Comparison of ENCODE assay signal across 8 mouse cellular contexts in the genomic region with DNA sequence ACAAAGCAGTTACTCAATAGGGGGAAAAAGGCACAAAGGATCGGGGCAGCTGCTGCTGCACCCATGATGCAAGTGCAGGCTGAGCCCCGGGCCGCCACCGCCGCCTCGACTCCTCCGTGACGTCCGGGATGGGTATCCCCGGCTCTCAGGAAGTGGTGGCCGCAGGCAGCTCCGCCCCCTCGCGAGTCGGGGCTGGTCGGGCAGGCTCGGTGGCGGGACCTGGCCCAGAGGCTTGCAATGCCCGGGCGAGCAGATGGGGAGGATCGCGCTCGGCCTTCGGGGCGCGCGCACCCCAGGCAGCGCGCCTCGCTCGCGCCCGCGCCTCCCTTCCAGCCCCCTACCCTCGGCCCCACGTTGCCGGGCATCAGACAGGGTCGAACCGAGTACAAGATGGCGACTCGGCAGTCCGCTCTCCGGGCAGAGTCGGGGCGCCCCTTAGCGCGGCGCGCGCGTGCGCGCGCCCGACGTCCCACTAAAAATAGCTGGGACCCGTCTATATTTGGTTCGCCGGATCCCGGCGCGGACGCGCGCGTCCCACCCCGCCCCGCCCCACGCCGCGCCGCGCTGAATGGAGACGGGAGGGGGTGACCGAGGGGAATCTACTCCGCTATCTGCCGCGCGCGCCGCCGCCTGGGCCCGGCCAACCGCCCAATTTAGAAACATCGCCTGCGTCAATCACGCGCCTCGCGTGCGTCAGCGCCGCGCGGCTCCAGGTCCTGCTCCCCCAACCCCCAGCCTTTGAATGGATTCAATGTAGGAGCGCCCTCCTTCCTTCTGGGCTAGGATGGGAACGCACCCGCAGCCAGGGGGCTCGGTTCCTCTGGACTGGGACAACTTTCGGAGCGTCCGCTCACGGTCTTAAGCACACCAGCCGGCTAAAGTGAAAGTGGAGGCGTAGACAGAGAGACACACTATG. TPM values are rescaled to one million over a fixed set of nuclear protein-coding genes. Genes with fewer than 3 reads are reported as not detected.
DNase-seq lines count a peak whose midpoint lies in the region; ATAC-seq and TF ChIP-seq lines count a peak whose summit lies in the region.

No protein-coding gene starts in this region.

- H3K9ac ChIP-seq in embryonic facial prominence, embryonic 13.5 days, result peak overlapping the region; percentile 84
- peak overlapping the region; percentile 98 for H3K9ac ChIP-seq in heart, adult 2 months (ENCODE audit: low read depth, low read length)
- peak overlapping the region; percentile 73 for H3K9ac ChIP-seq in limb, embryonic 14.5 days (ENCODE audit: low read depth, low read length, severe bottlenecking)
- H3K9ac ChIP-seq in midbrain, postnatal 0 days (replicated peaks; ENCODE audit: low read length, poor library complexity, severe bottlenecking), result peak overlapping the region; percentile 78

- H3K27me3 ChIP-seq in embryonic facial prominence, embryonic 13.5 days, result peaks cover 20% of the 10 kb centered on the region
- H3K27me3 ChIP-seq in heart, adult 2 months (ENCODE audit: control insufficient read depth, insufficient read depth, low read length), result no peaks in the 10 kb centered on the region; the same call in 1 of the 2 replicates
- H3K27me3 ChIP-seq in limb, embryonic 14.5 days (ENCODE audit: control insufficient read depth, insufficient read depth, low read length), result peaks cover 23% of the 10 kb centered on the region
- peaks cover 11% of the 10 kb centered on the region for H3K27me3 ChIP-seq in midbrain, postnatal 0 days (ENCODE audit: insufficient read depth, low read length)

- peak overlapping the region; percentile 98 for H3K4me2 ChIP-seq in embryonic facial prominence, embryonic 13.5 days
- H3K4me2 ChIP-seq in limb, embryonic 14.5 days (replicated peaks; ENCODE audit: low read depth, low read length, severe bottlenecking), result peak overlapping the region; percentile 97
- H3K4me2 ChIP-seq in midbrain, postnatal 0 days (ENCODE audit: low read depth, low read length, poor library complexity, severe bottlenecking), result peak overlapping the region; percentile 99

- TF ChIP-seq EP300 in heart, adult 2 months (IDR thresholded peaks at IDR 0.05; ENCODE audit: insufficient read depth, low read depth, low read length), result peak; percentile 91

- peak; percentile 100 for DNase-seq in 3134 (ENCODE audit: extremely low read depth, insufficient read length, low spot score)
- peak; percentile 96 to 97 for DNase-seq in adrenal gland, postnatal 36 days
- DNase-seq in heart, adult 2 months, result peak; percentile 95 to 98
- peak; percentile 94 for DNase-seq in kidney, adult 9 months
- peak; percentile 95 for DNase-seq in limb, embryonic 14.5 days (ENCODE audit: low spot score)
- peak; percentile 97 for DNase-seq in midbrain, postnatal 0 days (ENCODE audit: low spot score)
- DNase-seq in spleen, postnatal 14 days (ENCODE audit: low spot score in 2 of 2), result peak; percentile 82 to 88

- TF ChIP-seq CTCF in heart, adult 2 months (IDR thresholded peaks at IDR 0.05), result peak; percentile 74
- peak; percentile 80 for TF ChIP-seq CTCF in midbrain, postnatal 0 days (IDR thresholded peaks at IDR 0.05)

- peak; percentile 84 for ATAC-seq in embryonic facial prominence, embryonic 13.5 days (ENCODE audit: insufficient number of reproducible peaks, insufficient read depth, low FRiP score, low TSS enrichment, low read depth)
- ATAC-seq in limb, embryonic 14.5 days (ENCODE audit: low FRiP score, low read depth), result peak; percentile 89
- ATAC-seq in midbrain, postnatal 0 days (ENCODE audit: low FRiP score), result peak; percentile 90

- H3K9me3 ChIP-seq in embryonic facial prominence, embryonic 13.5 days, result no peaks in the 10 kb centered on the region
- no peaks in the 10 kb centered on the region for H3K9me3 ChIP-seq in limb, embryonic 14.5 days (ENCODE audit: control insufficient read depth, low read length)
- no peaks in the 10 kb centered on the region for H3K9me3 ChIP-seq in midbrain, postnatal 0 days (ENCODE audit: low read length)

- peak overlapping the region; percentile 65 for H3K4me3 ChIP-seq in embryonic facial prominence, embryonic 13.5 days
- H3K4me3 ChIP-seq in heart, adult 2 months, result peak overlapping the region; percentile 72
- H3K4me3 ChIP-seq in limb, embryonic 14.5 days (replicated peaks; ENCODE audit: low read length), result peak overlapping the region; percentile 59
- peak overlapping the region; percentile 56 for H3K4me3 ChIP-seq in midbrain, postnatal 0 days (ENCODE audit: low read depth, low read length)

- no peaks in the 10 kb centered on the region for H3K36me3 ChIP-seq in embryonic facial prominence, embryonic 13.5 days
- H3K36me3 ChIP-seq in heart, adult 2 months (ENCODE audit: control insufficient read depth, insufficient read depth, low read length), result no peaks in the 10 kb centered on the region
- H3K36me3 ChIP-seq in limb, embryonic 14.5 days (ENCODE audit: control insufficient read depth, insufficient read depth, low read length), result no peaks in the 10 kb centered on the region
- no peaks in the 10 kb centered on the region for H3K36me3 ChIP-seq in midbrain, postnatal 0 days (ENCODE audit: insufficient read depth, low read length)

- peaks cover 45% of the 10 kb centered on the region for H3K4me1 ChIP-seq in embryonic facial prominence, embryonic 13.5 days
- H3K4me1 ChIP-seq in heart, adult 2 months (ENCODE audit: control insufficient read depth, insufficient read depth, low read length), result no peaks in the 10 kb centered on the region; the same call in 1 of the 2 replicates
- H3K4me1 ChIP-seq in limb, embryonic 14.5 days (ENCODE audit: control insufficient read depth, insufficient read depth, low read length), result peaks cover 30% of the 10 kb centered on the region
- peaks cover 16% of the 10 kb centered on the region; the same call in 1 of the 2 replicates for H3K4me1 ChIP-seq in midbrain, postnatal 0 days (ENCODE audit: insufficient read depth, low read length)

- peak overlapping the region; percentile 95 for H3K27ac ChIP-seq in embryonic facial prominence, embryonic 13.5 days
- peak overlapping the region; percentile 98 for H3K27ac ChIP-seq in heart, adult 2 months
- peak overlapping the region; percentile 97 for H3K27ac ChIP-seq in limb, embryonic 14.5 days (replicated peaks; ENCODE audit: low read depth, low read length)
- H3K27ac ChIP-seq in midbrain, postnatal 0 days (ENCODE audit: low read depth, low read length), result peak overlapping the region; percentile 90

- H3K79me2 ChIP-seq in heart, adult 2 months (replicated peaks; ENCODE audit: control insufficient read depth, insufficient read depth, low read length), result no peaks in the 10 kb centered on the region; the same call in 1 of the 2 replicates

- under 1% methylated on average over 103 of the region's 105 CpGs for WGBS in embryonic facial prominence, embryonic 13.5 days
- under 1% methylated on average over 104 of the region's 105 CpGs for WGBS in heart, adult 2 months
- under 1% methylated on average over 54 of the region's 105 CpGs for WGBS in limb, embryonic 14.5 days
- WGBS in midbrain, postnatal 0 days, result under 1% methylated on average over 103 of the region's 105 CpGs

- intact Hi-C loops in heart, adult 2 months (cut with DNase I), result loop anchor here (1.0 to 5.0 kb wide), 3 partner anchors 95 to 466 kb away; no protein-coding TSS in a partner anchor

- peak; percentile 77 for TF ChIP-seq POLR2A in heart, adult 2 months (IDR thresholded peaks at IDR 0.05; ENCODE audit: insufficient read depth, low read depth, low read length)
- peak; percentile 74; the same call in 1 of the 2 replicates for TF ChIP-seq POLR2A in limb, embryonic 14.5 days (IDR thresholded peaks at IDR 0.05; ENCODE audit: borderline replicate concordance, extremely low read depth, insufficient read depth, insufficient read length)

RNA-seq across cellular contexts. Expression of a gene that starts 1.9 kb away (rescaled TPM):
- 10 to 100 TPM; 66.7 to 87.7 TPM for total RNA-seq in adrenal gland, postnatal 36 days (2021)
- 1.0 TPM in 2 replicates for polyA plus RNA-seq in embryonic facial prominence, embryonic 13.5 days (2015; fragmentation: Nextera tagmentation; extraction: Ambion mirVana)
- total RNA-seq in heart, adult 2 months (2021), result 1 to 10 TPM; 5.3 to 6.7 TPM
- 0.73 and 1.7 TPM in 2 replicates for polyA plus RNA-seq in heart, adult 2 months (2012; rRNA removed)
- 0.79 and 1.3 TPM in 2 replicates for polyA plus RNA-seq in limb, embryonic 14.5 days (2012; rRNA removed)
- polyA plus RNA-seq in limb, embryonic 14.5 days (2014; fragmentation: Nextera tagmentation; extraction: Ambion mirVana), result 0.44 and 0.59 TPM in 2 replicates
- 1.9 and 3.2 TPM in 2 replicates for total RNA-seq in midbrain, postnatal 0 days (2014; rRNA removed)
- polyA plus RNA-seq in midbrain, postnatal 0 days (2015; fragmentation: Nextera tagmentation; extraction: Ambion mirVana), result 0.36 and 0.95 TPM in 2 replicates

Comparison
In these comparisons a context has a peak if more than half of its experiments do, and no peak if none do; other contexts are left out.
1. Peak in every context shown above with its lines: DNase-seq, ATAC-seq, H3K4me3 ChIP-seq and H3K27ac ChIP-seq.